Mouse (Mus musculus) stomach, embryonic 16.5 days (tissue): Measurements from ENCODE around the gene Gldn. TPM values are rescaled to one million over a fixed set of nuclear protein-coding genes. Genes with fewer than 3 reads are reported as not detected.

Source experiments
- ATAC-seq: fragments of 200-750 bp; cut with Nextera tagmentation; 2 replicates; pipeline ENCODE4 v1.8.0; 2017; ENCODE audit warnings: moderate number of reproducible peaks, moderate TSS enrichment; ENCODE audit not compliant: insufficient read depth, low FRiP score
- H3K27ac ChIP-seq: fragments of 300-500 bp; sonication (generic); 2 replicates; pipeline ENCODE4 v1.5.1; 2014; ENCODE audit warnings: low read length
- H3K27me3 ChIP-seq: fragments of 300-500 bp; sonication (generic); 2 replicates; pipeline ENCODE4 v1.6.1; 2014; ENCODE audit warnings: low read length, control low read depth, mixed read lengths; ENCODE audit not compliant: control insufficient read depth, insufficient read depth
- H3K36me3 ChIP-seq: fragments of 300-500 bp; sonication (generic); 2 replicates; pipeline ENCODE4 v1.6.1; 2014; ENCODE audit warnings: low read length; ENCODE audit not compliant: control insufficient read depth, insufficient read depth
- H3K4me1 ChIP-seq: fragments of 300-500 bp; sonication (generic); 2 replicates; pipeline ENCODE4 v1.6.1; 2014; ENCODE audit warnings: low read length, control low read depth, mixed read lengths; ENCODE audit not compliant: control insufficient read depth, insufficient read depth
- H3K4me2 ChIP-seq: fragments of 300-500 bp; sonication (generic); 2 replicates; pipeline ENCODE4 v1.6.1; 2014; ENCODE audit warnings: low read depth, low read length, mixed read lengths
- H3K4me3 ChIP-seq: fragments of 300-500 bp; sonication (generic); replicated peaks from 2 replicates; pipeline ENCODE4 v1.5.1; 2014; ENCODE audit warnings: mild to moderate bottlenecking, low read length
- H3K9ac ChIP-seq: fragments of 300-500 bp; sonication (generic); 2 replicates; pipeline ENCODE4 v1.6.1; 2014; ENCODE audit warnings: low read length
- H3K9me3 ChIP-seq: fragments of 300-500 bp; sonication (generic); replicated peaks from 2 replicates; pipeline ENCODE4 v1.6.1; 2016; ENCODE audit warnings: low read length, control low read depth; ENCODE audit not compliant: control insufficient read depth
- WGBS: fragments of 180-500 bp; shearing (Covaris S2); extraction: QIAGEN DNeasy Blood & Tissue Kit; methylation state at CpG from one replicate; pipeline ENCODE4 v1.1.7; 2014; 5-methylcytosine and 5-hydroxymethylcytosine counted together
- polyA plus RNA-seq: library from polyadenylated mRNA; unstranded; fragments of >200 nt; fragmentation: Nextera tagmentation; extraction: Ambion mirVana; gene quantifications from 2 replicates; pipeline ENCODE4 v1.2.1, GENCODE M21; 2015

Gldn gene
- polyA plus RNA-seq, 1 experiment from 2014 or later: not detected

DNA sequence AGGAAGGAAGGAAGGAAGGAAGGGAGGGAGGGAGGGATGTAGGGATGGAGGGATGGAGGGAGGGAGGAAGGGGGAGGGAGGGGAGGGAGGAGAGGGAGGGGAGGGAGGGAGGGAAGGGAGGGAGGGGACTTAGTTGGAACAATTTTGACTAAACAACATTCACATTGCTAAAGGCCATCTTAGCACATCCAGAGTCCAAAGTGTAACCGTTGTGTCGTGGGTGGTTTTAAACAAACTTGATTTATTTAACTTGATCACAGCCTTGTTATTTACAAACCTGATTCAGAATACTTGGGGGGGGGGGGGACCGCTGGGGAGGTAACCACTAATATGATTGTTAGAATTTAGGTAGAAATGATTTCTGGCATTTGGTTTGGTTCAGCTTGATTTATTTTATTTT is 13.1 kb downstream of the Gldn start:
- H3K9ac ChIP-seq: no peak overlapping the region
- H3K36me3 ChIP-seq: no peaks in the 10 kb centered on the region
- H3K9me3 ChIP-seq: no peaks in the 10 kb centered on the region
- H3K4me2 ChIP-seq: no peak overlapping the region
- ATAC-seq: no peak
- no peak overlapping the region for H3K4me3 ChIP-seq
- WGBS: 36% methylated on average over 3 of the region's 3 CpGs
- no peak overlapping the region for H3K27ac ChIP-seq
- no peaks in the 10 kb centered on the region for H3K27me3 ChIP-seq
- H3K4me1 ChIP-seq: no peaks in the 10 kb centered on the region

DNA sequence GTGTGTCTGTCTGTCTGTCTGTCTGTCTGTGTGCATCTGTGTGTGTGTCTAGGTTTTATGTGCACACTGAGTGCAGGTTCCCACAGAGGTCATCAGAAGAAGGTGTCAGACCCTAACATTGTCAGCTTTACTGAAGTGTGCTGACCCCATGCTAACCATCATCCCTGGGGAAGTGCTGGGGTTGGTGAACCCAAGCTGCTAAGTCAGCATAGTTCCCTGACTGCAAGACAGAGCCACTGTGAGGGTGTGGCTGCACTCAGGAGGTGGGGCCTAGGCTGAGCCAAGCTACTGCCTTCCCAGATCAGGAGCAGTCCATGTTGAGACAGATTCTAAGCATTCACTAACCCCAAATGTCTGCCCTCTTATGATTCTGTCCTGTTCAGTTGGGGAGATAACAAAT is 13.5 kb downstream of the Gldn start:
- H3K4me3 ChIP-seq: no peak overlapping the region
- no peak for ATAC-seq
- H3K4me2 ChIP-seq: no peak overlapping the region
- no peaks in the 10 kb centered on the region for H3K36me3 ChIP-seq
- H3K27me3 ChIP-seq: no peaks in the 10 kb centered on the region
- no peak overlapping the region for H3K27ac ChIP-seq
- no peaks in the 10 kb centered on the region for H3K4me1 ChIP-seq
- no peak overlapping the region for H3K9ac ChIP-seq
- H3K9me3 ChIP-seq: no peaks in the 10 kb centered on the region

DNA sequence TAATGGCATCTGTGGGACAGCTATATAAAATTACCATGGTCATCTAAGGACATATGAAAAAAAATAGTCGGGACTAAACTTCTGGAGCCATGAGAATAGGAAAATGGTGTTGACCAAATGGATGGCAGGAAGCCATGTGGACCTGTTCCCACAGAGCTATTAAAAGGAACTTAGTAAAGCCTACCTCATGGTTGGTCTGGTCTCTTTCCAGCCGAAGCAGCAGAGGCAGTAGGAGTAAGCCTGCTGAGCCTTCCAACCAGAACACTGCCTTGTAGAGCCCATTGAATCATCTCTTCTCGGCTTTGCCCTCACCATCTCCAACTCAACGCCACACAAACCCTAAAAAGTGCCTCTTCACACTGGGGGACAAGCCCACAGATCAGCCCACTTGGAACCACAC is 15.0 kb downstream of the Gldn start:
- H3K27ac ChIP-seq: no peak overlapping the region
- no peak overlapping the region for H3K4me2 ChIP-seq
- no peak for ATAC-seq
- no peak overlapping the region for H3K4me3 ChIP-seq
- no peaks in the 10 kb centered on the region for H3K9me3 ChIP-seq
- WGBS: 77% methylated on average over 4 of the region's 4 CpGs
- no peaks in the 10 kb centered on the region for H3K27me3 ChIP-seq
- H3K9ac ChIP-seq: no peak overlapping the region
- H3K4me1 ChIP-seq: no peaks in the 10 kb centered on the region
- no peaks in the 10 kb centered on the region for H3K36me3 ChIP-seq

DNA sequence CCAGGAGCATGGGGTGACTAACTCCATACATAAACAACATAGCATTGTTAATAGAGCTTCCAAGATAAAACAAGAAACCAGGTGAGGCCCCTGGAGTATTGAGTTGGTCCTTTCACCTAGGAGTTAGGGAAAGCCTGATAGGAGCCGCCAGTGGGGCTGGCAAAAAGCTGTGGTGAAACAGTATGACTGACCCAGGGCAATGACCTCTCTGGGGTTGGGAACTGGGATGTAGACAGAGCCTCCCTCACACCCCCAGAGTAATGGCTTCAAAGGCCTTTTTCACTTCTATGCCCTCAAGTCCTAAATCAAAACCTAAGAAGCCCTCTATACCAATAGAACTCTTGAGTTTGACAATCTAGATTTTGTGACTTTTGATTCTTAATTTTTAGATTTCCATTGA is 21.9 kb downstream of the Gldn start:
- Histone ChIP-seq H3K4me3 (no peak overlapping the region), H3K9me3 (no peaks in the 10 kb centered on the region), H3K4me1 (no peaks in the 10 kb centered on the region), H3K36me3 (no peaks in the 10 kb centered on the region), H3K27ac (no peak overlapping the region), H3K9ac (no peak overlapping the region), H3K4me2 (no peak overlapping the region), H3K27me3 (no peaks in the 10 kb centered on the region)
- ATAC-seq: no peak
- WGBS: 72% methylated on average over 1 of the region's 1 CpGs

DNA sequence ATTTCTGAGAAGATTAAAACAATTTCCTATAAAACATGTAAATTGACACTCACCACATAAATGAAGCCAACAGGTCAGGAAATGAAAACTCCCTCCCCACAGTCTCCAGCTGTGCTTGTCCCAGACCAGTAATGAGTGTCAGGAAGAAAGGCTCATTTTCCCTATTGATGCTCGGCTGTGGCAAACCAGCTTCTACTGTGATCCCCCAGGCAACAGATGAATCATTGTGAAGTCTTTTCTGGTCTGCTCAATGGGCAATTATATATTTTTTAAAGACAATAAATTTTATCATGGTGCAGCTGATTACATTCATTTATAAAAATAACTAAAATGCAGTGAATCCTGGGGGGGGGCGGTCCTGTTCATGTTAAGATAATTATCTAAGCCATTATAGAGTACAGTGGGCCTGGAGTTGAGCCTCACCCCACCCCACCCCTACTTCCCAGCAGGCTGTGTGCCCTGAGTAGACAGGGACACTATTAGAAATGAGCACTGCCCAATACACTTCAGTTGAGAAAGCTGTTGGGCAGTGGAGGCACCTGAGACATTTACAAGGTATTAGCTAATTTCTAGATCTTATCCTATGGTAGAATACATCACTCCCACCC is 22.6 kb downstream of the Gldn start:
- Histone ChIP-seq H3K9ac (no peak overlapping the region), H3K4me2 (no peak overlapping the region), H3K36me3 (no peaks in the 10 kb centered on the region), H3K4me1 (no peaks in the 10 kb centered on the region), H3K27ac (no peak overlapping the region), H3K27me3 (no peaks in the 10 kb centered on the region), H3K9me3 (no peaks in the 10 kb centered on the region), H3K4me3 (no peak overlapping the region)
- no peak for ATAC-seq
- WGBS: 68% methylated on average over 2 of the region's 2 CpGs

DNA sequence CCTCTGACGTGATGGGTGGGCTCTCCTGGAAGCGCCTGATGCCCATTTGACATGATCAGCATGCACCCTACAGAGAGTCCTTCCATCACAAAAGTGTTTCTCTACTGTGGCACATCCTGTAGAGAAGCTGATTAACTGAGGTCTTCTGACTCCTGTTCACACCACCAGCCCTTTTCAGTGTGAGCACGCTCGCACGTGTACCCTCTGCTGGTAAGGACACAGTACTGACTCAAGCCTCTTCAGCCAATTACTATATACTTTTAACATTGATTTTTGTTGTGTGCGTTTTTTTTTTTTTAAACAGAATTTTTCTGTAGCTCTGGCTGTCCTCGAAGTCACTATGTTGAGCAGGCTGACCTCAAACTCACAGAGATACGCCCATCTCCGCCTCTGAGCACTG is 30.1 kb downstream of the Gldn start:
- Histone ChIP-seq H3K27ac (no peak overlapping the region), H3K36me3 (no peaks in the 10 kb centered on the region), H3K4me1 (no peaks in the 10 kb centered on the region), H3K27me3 (no peaks in the 10 kb centered on the region), H3K4me3 (no peak overlapping the region), H3K4me2 (no peak overlapping the region), H3K9ac (no peak overlapping the region), H3K9me3 (no peaks in the 10 kb centered on the region)
- no peak for ATAC-seq
- 68% methylated on average over 9 of the region's 9 CpGs for WGBS

DNA sequence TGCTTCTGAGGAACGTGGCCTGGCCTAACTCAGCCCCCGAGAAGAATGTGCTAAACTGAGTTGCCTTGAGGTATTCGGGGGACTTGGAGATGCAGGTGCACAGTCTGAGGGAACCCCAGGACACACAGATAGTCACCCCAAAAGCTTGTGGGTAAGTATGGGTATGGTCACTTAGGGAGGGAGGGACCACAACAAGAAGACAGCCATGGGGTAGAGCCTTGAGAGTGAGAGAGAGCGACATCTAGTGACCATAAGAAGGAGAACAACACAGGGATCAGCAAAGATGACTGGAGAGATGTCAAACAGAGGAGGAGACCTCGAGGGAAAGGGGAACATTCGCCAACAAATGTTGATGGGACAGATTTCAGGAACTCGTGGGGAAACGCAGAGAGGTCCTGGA is 37.2 kb downstream of the Gldn start:
- WGBS: 35% methylated on average over 8 of the region's 8 CpGs
- Histone ChIP-seq H3K27me3 (no peaks in the 10 kb centered on the region), H3K27ac (no peak overlapping the region), H3K4me1 (no peaks in the 10 kb centered on the region), H3K4me2 (no peak overlapping the region), H3K9me3 (no peaks in the 10 kb centered on the region), H3K36me3 (no peaks in the 10 kb centered on the region), H3K9ac (no peak overlapping the region), H3K4me3 (no peak overlapping the region)
- ATAC-seq: no peak

DNA sequence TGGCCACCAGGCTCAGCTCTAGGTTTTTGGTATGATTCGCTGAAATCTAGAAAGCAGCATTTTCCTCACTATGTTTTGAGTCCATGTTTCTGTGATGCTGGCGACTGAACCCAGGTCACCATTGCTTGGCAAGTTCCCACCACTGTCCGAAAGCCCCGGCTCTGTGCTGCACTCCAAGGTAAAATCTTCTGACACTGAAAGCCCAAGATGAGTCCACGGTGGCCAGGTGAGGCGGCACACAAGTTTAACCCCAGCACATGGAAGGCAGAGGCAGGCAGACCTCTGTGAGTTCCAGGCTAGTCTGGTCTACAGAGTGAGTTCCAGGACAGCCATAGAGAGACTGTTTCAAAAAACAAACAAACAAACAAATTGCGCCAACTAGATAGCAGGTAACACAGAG is 42.9 kb downstream of the Gldn start:
- Histone ChIP-seq H3K27me3 (no peaks in the 10 kb centered on the region), H3K4me3 (no peak overlapping the region), H3K4me2 (no peak overlapping the region), H3K9me3 (no peaks in the 10 kb centered on the region), H3K27ac (no peak overlapping the region), H3K4me1 (no peaks in the 10 kb centered on the region), H3K36me3 (no peaks in the 10 kb centered on the region), H3K9ac (no peak overlapping the region)
- 86% methylated on average over 7 of the region's 7 CpGs for WGBS
- ATAC-seq: no peak

DNA sequence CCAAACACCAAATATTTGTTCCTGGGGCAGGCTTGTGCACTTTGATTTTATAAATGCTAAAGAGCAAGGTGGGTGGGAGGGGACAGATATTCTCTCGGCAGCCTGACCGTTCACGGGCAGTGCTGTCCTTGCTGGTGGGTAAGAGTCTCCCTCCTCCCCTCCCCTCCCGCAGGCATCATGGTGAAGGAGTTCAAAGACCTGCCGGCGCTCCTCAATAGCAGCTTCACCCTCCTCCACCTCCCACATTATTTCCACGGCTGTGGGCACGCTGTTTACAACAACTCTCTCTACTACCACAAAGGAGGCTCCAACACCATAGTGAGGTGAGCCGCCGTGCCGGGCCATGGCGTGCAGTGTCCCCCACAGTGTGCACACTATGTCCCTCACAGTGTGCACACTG is 49.3 kb downstream of the Gldn start:
- Histone ChIP-seq H3K27ac (no peak overlapping the region), H3K4me2 (no peak overlapping the region), H3K27me3 (no peaks in the 10 kb centered on the region), H3K9ac (no peak overlapping the region), H3K36me3 (no peaks in the 10 kb centered on the region), H3K4me1 (no peaks in the 10 kb centered on the region), H3K4me3 (no peak overlapping the region), H3K9me3 (no peaks in the 10 kb centered on the region)
- ATAC-seq: no peak
- 78% methylated on average over 12 of the region's 12 CpGs for WGBS
